Mouse (Mus musculus) C2C12 (cell line): Measurements from ENCODE around the gene Capn11. TPM values are rescaled to one million over a fixed set of nuclear protein-coding genes. Genes with fewer than 3 reads are reported as not detected.

ENCODE experiments used
- H3K27me3 ChIP-seq: one replicate; pipeline ENCODE4 v1.6.1; 2011; ENCODE audit not compliant: control insufficient read depth, insufficient read depth, insufficient read length
- H3K36me3 ChIP-seq: one replicate; pipeline ENCODE4 v1.6.1; 2011; ENCODE audit not compliant: control insufficient read depth, insufficient read depth
- H3K4me3 ChIP-seq: one replicate; pipeline ENCODE4 v1.5.1; 2011; ENCODE audit warnings: mild to moderate bottlenecking, control low read depth; ENCODE audit not compliant: poor library complexity, insufficient read depth, severe bottlenecking
- H3K79me2 ChIP-seq: one replicate; pipeline ENCODE4 v1.6.1; 2011; ENCODE audit not compliant: control insufficient read depth, insufficient read depth
- H3K79me3 ChIP-seq: one replicate; pipeline ENCODE4 v1.6.1; 2011; ENCODE audit warnings: low read depth, control low read depth
- H3ac ChIP-seq: one replicate; pipeline ENCODE3; 2011; ENCODE audit warnings: low read depth; ENCODE audit not compliant: control insufficient read depth, insufficient read length
- CTCF ChIP-seq: IDR thresholded peaks from one replicate; pipeline ENCODE4 v1.5.1; 2011; ENCODE audit not compliant: control insufficient read depth, insufficient read depth, insufficient read length
- MAX ChIP-seq: IDR thresholded peaks from one replicate; pipeline ENCODE4 v1.6.1; 2011; ENCODE audit warnings: mild to moderate bottlenecking, control low read depth
- MYOD1 ChIP-seq: IDR thresholded peaks from one replicate; pipeline ENCODE4 v1.6.1; 2011; ENCODE audit warnings: low read depth; ENCODE audit not compliant: control insufficient read depth, insufficient read length
- polyA plus RNA-seq: library from polyadenylated mRNA; unstranded; fragments of >200 nt; fragmentation: generic; extraction: Trizol; gene quantifications from one replicate; pipeline ENCODE4 v1.2.1, GENCODE M21; 2012; ENCODE audit warnings: missing spikeins

Capn11 gene
- polyA plus RNA-seq, 1 experiment = 0.04 TPM

- Histone ChIP-seq H3K79me2 (no peaks in the 10 kb centered on the region), H3ac (no peak overlapping the region), H3K79me3 (no peaks in the 10 kb centered on the region), H3K36me3 (peaks cover 19% of the 10 kb centered on the region), H3K4me3 (no peak overlapping the region), H3K27me3 (no peaks in the 10 kb centered on the region)
- no peak for TF ChIP-seq MAX
- TF ChIP-seq CTCF = peak; percentile 58
Measured at GRCm38 (mm10) chr17:45581567-45581983, 77.5 kb downstream of the Capn11 start.

- H3ac ChIP-seq = no peak overlapping the region
- H3K36me3 ChIP-seq = peaks cover 14% of the 10 kb centered on the region
- no peaks in the 10 kb centered on the region for H3K79me3 ChIP-seq
- TF ChIP-seq CTCF (no peak), MYOD1 (peak; percentile 56)
- no peaks in the 10 kb centered on the region for H3K79me2 ChIP-seq
- H3K27me3 ChIP-seq = no peaks in the 10 kb centered on the region
- no peak overlapping the region for H3K4me3 ChIP-seq
Measured at GRCm38 (mm10) chr17:45580958-45581477, 78.1 kb downstream of the Capn11 start.

Other genes starting within 250 kb of the Capn11 start
- 28.3 TPM for gene Cdc5l, start 225.6 kb downstream of the Capn11 start, polyA plus RNA-seq
- 0.11 TPM for gene Spats1, start 183.9 kb downstream of the Capn11 start, polyA plus RNA-seq
- gene Aars2, start 152.5 kb downstream of the Capn11 start, polyA plus RNA-seq = 14.3 TPM
- gene Tcte1, start 135.9 kb downstream of the Capn11 start, polyA plus RNA-seq = not detected
- gene Tmem151b, start 109.6 kb downstream of the Capn11 start, polyA plus RNA-seq = 1.2 TPM
- gene Nfkbie, start 103.6 kb downstream of the Capn11 start, polyA plus RNA-seq = 5.3 TPM
- gene Slc35b2, start 95.5 kb downstream of the Capn11 start, polyA plus RNA-seq = 131 TPM
- gene Hsp90ab1, start 86.1 kb downstream of the Capn11 start, polyA plus RNA-seq = 2,021 TPM
- gene Slc29a1, start 59.7 kb downstream of the Capn11 start, polyA plus RNA-seq = 264 TPM
- 1.7 TPM for gene Mymx, start 57.2 kb downstream of the Capn11 start, polyA plus RNA-seq
- 259 TPM for gene Mrpl14, start 27.0 kb upstream of the Capn11 start, polyA plus RNA-seq
- 54.3 TPM for gene Tmem63b, start 27.6 kb upstream of the Capn11 start, polyA plus RNA-seq
- gene 1600014C23Rik, start 74.5 kb upstream of the Capn11 start, polyA plus RNA-seq = not detected